Mouse (Mus musculus): ENCODE results near the gene Gpbar1. TPM values are rescaled to one million over a fixed set of nuclear protein-coding genes. Genes with fewer than 3 reads are reported as not detected.
"Not testable (repeated sequence)": the region's sequence is repeated elsewhere in the genome, so short reads cannot be mapped to it uniquely, and the experiment has no call there.

Gpbar1 gene
- total RNA-seq, 2 experiments from 2014 or later, result 0.24 TPM; not detected in 1

DNA sequence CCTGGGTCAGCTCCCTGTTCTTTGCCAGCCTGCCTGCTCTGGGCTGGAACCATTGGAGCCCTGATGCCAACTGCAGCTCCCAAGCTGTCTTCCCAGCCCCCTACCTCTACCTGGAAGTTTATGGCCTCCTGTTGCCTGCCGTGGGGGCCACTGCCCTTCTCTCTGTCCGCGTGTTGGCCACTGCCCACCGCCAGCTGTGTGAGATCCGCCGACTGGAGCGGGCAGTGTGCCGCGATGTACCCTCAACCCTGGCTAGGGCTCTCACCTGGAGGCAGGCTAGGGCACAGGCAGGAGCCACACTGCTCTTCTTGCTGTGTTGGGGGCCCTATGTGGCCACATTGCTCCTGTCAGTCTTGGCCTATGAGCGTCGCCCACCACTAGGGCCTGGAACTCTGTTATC is 638 bp downstream of the Gpbar1 start:
- no peak for DNase-seq

DNA sequence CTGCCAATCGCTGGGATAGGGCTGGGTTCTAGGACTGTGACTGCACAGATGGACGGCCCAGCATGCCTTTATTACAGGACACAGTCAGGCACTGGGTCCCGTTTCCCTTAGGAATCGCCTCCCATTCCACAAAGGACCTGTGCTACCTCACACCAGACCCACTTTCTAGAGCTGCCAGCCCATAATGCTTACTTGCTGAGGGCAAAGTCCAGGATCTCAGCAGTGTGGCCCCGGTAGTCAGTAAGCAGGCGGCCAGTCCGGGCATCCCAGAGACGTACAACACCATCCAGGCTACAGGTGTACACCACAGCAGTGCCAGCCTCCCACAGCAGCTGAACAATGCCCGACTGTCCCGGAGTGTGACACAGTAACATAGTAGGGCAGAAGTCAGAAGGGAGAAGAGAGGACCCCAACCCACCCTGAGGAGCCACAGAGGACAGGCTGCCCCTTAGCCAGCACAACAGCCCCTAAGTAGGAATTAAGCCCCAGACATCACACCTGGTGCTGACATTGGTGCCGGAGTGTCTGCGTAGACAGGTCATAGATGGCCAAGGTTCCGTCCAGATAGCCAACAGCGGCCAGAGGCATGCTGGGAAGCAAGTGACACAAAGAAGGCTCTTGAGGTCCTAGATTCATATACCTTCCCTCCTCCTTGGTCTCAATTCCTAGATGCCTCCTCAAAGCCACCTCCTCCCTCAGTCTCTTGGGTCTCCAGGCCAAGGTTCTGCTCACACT is 2.4 kb downstream of the Gpbar1 start:
- DNase-seq, result no peak

DNA sequence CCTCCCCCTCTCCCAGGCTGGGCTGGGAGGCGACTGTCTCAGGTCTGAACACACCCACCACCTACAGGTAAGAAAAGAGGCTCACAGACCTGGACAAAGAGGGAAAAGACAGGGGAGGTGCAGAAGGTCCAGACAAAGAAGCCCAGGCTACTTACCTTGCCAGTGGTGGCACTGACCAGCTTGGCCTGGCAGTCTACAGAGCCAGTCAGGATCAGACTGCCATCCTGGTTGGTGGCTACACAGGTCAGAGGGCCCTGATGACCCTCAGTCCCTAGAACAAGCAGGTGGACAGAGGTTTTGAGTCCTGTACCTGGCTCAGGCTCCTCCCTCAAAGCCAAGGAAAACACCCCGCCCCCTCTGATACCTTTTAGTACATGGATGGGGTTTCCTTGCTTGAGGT is 3.0 kb downstream of the Gpbar1 start:
- no peak for DNase-seq

DNA sequence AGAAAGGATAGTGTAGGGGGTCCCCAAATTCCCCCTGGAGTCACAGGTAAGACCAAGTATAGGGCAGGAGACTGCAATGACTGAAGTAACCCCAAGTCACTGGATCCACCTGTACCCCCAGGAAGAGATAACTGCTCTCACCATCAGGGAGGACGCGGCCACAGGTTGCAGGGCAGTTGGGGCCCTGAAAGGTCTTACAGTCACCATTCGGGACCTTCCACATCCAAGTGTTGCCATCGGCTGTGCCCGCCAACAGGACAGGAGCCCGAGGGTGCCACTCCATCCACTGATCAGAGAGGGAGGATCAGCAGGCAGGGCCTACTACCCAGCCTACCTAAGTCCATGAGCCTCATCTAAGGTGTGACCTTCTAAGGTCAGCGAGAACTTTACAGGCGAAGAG is 3.5 kb downstream of the Gpbar1 start:
- no peak for DNase-seq

DNA sequence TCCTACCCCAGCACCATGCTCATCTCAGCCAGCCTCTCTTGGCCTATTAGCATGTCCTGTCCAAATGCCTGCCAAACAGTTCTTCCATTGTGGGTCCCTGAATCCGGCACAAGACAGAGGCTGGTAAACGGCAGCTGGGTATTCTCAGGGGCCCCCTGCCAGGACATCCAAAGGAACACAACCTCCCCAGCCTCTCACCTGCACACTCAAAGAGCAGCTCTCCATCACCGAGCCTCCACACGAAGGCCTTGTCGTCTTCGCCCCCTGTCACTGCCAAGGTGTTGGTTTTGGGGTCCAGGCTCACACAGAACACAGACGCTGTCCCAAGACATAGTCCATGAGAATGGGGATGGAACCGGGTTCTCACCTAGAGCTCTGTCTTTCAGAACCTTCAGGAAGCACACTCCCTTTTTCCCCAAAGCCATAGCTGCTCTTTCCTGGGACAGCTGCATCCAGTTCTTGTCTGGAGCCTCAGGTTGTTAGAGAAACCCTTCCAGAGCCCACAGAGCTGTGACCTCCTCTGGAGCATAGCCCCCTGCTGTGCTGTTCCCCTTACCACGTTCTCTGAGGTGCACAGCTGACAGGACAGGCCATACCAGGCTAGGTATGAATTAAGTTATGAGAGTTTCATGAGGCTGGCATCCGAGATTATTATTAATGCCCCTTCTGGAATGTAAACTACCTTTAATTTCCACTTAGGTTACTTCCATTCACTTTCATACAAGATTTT is 4.7 kb downstream of the Gpbar1 start:
- DNase-seq, result no peak

DNA sequence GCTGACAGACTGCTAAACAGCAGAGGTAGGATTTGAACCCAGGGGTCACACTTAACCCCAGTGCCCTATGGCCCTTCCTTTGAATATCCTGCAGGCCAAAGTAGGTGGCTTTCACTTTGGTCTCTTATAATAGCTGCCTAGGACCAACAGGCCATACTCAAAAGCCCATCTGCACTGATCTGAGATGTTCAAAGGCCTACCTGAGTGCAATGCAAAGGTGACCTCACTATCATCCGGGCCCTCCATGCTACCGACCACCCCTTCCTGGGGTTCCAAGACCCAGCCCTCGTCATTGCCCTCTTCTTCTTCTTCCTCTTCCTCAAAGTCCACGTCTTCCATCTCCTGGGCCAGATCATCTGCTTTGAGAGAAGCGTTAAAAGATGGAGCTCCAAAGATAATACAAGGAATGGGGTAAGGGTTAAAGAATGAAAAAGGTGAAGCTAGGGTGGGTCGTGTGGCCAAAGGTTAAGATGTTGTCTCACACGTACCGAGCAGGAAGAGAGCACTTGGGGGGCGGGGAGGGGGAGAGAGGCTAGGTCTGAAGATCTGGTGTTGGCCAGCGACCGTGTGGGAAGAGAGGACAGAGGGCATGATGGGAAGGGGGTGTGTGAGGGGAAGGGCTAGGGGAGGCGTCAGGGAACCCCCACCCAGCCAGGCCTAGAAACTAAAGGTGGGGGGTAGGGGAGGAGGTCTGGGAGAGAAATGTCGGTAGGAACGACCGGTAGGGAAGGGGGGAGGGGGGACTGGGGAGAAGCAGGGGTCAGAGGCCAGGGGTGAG is 5.5 kb downstream of the Gpbar1 start:
- peak; percentile 83 for DNase-seq

DNA sequence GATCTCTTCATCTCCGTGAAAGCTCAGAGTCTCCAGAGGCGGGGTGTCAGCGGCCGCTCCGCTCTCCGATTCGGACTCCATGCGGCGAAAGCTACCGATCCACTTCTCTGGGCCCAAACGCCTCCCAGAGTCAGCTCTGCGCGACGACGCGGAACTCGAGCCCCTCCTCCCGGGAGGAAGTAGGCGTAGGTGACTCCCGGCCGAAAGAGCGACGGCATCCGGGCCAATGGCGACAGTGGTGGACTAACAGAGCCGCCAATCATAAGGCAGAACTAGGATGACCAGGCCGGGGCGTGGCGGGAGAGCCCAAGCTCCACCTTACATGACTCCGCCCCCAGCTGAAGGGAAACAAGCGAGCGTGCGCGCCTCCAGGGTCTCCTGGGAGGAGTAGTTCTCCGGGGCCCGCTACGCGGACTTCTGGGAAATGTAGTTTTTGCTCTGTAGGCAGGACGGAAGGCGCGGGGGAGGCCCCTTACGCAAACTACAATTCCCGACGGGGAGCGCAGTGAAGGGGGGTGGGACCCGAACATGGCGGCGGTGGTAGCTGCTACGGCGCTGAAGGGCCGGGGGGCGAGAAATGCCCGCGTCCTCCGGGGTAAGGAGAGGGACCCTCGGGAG is 6.3 kb downstream of the Gpbar1 start, which contains the start of the genes Aamp and Pnkd:
TSS of gene Aamp (minus strand) at position 196 of the 618 bp plus-strand sequence.
TSS of gene Pnkd (plus strand) at position 388 of the 618 bp plus-strand sequence.
- DNase-seq, result peak; percentile 99

DNA sequence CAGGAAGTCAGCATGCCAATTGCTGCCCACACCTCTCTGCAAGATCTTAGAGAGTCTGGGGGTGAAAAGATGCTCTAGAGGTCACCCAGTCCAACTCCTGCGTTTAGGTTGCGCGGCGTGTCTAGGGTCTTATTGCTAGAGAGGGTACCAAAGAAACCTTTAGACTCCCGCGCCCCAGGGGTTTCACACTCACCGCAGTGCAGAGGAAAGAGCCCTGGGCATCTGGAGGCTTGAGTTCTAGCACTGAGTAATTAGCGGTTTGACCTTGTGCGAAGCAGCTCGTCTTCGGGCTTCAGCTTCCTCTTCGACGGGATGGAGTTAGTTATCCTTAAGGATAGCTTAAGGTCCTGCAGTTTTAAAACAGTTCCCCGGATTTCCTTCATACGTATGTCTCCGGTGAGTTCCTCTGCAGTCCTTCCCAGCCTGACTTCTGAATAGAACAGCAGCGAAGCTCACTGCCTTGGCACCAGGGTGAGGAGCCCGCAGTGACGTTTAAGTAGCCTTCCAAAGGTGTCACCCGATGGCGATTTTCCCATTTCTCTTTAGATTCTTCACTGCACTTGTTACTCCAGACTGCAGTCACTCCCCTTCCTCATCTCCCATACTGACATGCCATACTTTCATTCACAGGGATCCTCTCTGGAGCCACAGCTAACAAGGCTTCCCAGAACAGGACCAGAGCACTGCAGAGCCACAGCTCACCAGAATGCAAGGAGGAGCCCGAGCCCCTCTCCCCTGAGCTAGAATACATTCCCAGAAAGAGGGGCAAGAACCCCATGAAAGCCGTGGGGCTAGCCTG is 7.1 kb downstream of the Gpbar1 start:
- no peak for DNase-seq

DNA sequence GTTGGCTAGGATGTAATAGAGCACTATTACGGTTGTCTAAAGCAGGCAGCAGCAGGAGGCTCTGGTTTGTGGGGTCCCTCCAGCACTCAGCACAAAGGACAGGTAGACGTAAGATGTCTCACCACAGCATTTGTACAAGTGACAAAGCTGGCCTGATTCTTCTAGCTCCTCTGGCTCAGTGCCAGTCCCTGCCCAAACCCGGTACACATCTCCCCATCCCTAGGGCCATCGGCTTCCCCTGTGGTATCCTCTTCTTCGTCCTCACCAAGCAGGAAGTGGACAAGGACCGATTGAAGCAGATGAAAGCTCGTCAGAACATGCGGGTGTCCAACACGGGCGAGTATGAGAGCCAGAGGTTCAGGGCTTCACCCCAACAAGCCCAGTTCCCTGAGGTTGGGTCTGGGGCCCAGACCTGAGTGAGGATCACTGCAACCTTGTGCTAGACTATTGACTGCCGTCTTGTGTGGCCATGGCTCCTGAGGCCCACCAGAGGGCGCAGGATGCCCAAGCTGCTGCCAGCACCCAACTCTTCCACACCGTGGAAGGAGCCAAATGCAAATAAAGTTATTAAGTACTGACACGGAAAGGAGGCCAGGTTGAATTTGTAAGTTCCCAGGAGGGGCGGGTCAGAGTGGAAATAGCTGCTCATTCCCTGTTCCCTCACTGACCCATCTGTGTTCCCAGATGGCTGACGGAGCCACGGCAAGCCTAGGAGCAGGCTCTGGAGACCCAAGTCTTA is 8.7 kb downstream of the Gpbar1 start:
- not testable (repeated sequence) for DNase-seq

DNA sequence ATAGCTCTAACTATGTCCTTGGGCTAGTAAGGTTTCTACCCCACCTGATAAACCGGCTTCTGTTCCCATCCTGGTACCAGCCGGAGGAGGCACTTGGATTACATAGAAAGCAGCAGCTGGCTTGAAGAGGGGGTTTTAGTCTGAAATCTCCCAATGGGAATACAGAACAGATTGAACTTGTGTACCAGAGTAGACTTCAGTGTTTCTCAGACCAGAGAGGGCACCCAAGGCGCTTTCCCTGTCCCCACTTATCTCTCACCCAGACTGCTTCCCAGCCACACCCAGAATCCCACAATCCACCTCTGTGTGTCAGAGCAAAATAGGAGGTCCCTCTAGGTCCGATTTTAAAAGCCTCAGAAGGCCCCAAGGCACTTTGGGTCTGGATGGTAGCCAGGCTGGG is 10.0 kb downstream of the Gpbar1 start:
- no peak for DNase-seq

DNA sequence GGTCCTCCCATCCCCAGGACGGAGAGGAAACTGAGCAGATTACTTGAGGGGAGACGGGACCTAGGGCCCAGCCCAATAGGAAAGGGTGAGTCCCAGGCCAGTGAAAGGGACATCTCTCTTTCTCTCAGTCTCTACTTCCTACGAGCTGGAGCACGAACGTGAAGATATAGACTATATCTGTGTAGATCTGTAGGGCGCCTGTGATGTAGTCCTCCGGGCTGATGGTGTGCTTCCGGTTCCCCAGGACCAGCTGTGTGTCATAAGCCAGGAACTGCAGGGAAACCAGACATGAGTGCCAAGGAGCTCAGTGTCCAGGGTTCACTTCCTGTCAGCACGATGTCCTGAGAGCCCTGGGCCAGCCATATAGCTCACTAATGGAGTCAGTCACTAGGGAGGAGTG is 10.9 kb downstream of the Gpbar1 start:
- no peak for DNase-seq

DNA sequence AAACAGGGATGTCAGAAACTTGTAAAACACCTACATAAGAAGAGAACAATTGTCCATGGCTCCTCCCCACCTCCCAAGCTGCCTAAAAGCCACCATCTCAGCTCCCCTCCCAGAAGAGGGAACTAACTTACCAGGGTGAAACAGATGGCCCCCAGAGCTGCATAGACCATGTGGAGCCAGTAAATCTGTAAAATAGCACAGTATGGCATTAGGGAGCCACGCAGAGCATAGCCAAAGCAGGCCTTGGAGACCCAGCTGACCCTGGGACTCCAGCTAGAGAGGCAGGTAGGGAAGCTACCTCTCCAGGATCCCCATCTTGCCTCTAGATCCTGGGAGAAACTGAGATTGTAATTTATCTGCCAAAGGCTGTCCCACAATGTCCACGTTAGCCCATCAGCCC is 11.4 kb downstream of the Gpbar1 start:
- no peak for DNase-seq

DNA sequence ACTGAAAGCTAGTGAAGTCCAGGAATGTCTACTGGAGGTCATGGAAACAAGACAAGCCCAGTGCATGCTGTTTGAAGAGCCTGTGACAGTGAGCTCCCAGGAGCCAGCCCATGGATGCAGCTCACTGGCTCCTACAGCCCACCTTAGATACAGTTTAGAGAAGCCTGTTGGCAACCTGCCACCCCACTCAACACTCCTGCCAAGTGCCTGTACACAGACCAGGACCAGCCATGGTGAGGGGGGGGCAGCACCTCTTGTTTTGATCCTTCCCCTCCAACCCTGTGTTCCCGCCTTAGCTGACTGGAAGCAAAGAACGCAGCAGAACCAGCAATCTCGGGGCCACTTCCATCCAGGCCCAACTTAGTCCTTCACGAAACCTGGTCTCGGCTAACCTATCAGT is 11.8 kb downstream of the Gpbar1 start:
- no peak for DNase-seq

DNA sequence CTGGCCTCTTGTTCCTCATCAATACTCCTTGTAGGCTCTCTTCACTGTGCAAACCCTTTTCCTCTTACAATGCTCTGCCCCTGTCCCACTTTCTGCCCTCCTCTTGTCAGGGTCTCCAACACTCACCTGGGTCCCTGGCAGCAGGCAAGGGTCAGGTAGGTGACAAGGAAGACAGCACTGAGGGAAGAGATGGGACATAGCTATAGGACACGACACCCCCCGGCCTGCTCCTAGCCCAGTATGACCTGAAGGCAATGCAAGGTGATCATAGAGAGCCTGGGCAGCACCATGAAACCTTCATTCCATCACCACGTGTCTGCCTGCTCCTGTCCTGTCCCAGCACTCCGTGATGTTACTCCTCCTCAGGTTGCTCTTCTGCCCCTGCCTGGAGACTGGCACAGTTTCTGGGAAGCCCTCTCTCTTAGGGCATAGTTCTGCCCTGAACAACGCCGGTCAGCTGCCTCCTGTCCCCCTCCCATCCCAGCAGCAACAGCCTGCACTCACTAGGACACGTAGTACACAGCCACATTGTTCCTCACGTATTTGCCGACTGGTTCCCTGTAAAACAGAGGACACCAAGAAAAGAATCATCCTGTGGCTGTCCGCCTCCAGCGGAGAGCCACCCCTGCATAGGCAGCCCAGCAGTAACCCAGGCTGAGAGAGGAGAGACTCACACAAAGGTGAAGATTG is 14.1 kb downstream of the Gpbar1 start:
- DNase-seq, result no peak

DNA sequence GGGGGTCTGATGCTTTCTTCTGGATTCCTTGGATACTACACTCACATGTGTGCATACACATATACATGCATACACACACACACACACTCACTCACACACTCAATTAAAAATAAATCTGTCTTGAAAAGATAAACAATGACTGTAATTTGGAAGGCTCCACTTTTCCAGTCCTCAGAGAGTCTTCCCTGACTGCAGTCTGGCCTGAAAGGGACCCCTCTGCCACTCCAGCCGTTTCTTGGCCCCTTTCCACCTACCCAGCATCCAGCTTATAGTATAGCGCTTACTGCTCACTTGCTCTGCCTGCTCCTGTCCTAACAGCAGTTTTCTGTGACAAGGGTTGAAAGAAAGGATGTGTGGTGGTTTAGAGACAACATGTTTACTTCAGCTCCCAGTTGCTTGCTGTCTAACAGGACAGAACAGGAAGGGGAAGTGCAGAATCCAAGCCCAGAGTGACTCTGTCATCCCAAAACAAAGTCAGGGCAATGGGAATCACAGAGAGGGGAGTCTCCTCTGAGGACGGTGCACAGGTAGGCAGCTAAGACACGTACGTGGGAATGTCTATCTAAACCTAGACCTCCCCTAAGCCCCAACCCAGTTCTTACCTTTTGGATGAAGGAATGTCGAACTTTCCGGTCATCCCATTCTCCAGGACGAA is 15.1 kb downstream of the Gpbar1 start:
- no peak for DNase-seq

DNA sequence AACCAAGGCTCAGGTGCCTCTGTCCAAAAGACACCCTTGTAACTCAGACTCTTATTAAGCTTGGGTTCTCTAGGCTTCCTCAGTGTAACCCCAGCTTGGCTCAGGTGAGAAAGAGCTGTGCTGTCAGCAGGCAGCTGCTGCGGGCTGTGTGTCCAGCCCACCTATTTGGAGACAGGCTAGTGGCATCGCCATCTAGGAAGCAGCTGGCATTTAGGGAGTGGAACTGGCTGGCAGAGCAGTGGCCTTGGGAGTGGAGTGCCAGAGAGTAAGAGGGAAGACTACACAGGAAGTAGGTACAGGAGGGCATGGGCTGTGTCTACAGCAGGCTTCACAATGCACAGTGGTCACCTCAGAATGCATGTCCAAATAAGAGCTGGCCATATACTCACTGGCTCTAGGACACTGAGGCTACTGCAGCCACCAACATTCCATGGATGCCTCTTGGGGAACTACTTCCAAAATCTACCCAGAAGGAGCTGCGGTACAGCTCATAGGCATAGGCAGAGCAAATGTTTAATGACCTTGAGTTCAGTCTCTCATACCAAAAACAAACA is 15.8 kb downstream of the Gpbar1 start:
- DNase-seq, result no peak

DNA sequence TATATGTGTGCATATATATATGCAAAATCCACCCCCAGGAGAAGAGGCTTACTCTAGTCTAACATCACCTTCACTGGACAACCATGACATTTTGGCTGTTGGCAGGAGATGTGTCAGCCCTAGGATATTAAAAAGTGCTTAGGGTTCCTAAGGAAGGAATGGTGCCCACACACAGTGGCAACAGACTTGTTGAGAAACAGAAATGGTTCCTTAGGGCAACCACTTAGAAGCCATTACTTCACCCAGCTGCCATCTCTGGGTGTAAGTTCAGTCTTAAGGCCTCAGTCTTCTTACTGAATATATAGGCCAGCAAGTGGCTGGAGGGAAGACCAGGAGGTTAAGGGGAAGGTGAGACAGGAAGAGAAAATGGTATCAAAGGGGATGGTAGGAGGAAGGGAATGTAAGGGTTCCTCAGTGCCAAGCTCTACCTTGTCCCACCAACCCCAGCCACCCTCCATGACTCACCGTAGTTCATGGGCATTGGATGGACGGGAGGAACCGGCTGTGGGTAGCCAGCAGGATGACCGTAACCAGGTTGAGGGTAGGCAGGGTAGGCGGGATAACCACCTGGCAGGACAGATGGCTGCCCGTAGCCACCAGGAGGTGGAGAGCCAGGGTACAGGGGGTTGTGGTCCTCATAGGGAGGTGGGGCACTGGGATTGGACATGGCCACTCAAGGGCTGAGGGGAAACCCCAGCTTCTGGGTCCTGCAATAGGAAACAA is 16.5 kb downstream of the Gpbar1 start:
- no peak for DNase-seq

DNA sequence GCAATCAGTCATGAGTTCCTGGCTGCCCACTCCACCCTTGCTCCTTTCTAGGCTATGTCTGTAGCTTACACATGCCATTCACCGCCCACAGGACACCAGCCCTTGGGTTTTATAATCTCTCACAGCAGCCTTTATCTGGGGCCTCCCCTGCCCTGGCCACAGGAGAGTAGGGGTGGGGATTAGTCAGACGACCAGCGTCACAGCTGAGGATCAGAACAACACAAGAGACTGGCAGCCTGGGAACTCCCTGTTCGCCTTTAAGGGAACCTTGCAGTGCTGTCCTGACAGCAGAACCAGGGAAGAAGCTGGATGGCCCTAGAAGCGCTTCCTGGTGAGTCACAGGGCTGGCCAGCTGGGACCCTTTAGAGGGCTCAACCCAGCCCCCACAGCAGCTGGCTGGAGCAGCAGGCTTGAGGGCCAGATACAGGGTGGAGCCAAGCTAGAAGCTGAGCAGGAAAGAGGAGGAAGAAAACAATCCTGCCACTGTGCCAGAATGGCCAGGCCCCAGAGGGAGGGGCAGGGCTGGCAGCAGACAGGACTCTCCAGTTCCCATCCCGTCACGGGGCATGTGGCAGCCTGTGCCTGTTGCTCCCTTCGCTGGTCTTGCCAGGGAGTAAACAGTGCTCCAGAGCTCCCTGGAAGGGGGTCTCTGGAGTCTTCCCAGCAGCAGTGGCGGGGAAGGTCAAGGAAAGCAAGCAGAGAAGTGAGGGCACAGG is 17.3 kb downstream of the Gpbar1 start:
- peak; percentile 93 for DNase-seq
